Mouse (Mus musculus): Measurements from ENCODE around the gene Clcnka. TPM values are rescaled to one million over a fixed set of nuclear protein-coding genes. Genes with fewer than 3 reads are reported as not detected.

Clcnka gene
- total RNA-seq, 2 experiments from 2014 or later: not detected

DNA sequence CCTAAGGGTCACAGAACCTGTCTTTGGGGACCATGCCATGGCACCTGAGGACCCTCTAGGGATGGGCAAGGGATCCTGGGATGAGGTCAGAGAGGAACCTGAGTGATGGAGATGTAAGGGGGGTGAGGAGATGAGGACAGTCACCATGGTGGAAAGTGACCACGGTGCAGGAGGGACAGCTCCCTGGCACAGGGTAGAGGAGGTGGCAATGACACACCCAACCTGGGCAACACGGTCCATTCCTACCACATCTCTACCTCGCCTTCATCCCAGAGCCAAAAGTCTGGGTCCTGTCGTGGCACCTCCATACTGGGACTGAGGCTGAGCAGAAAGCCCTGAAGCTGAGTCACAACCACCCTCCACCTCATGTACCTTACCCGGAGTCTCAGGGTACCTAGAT is 24.3 kb upstream of the Clcnka start:
- peak in 1 of 2 experiments; percentile 34 for DNase-seq

DNA sequence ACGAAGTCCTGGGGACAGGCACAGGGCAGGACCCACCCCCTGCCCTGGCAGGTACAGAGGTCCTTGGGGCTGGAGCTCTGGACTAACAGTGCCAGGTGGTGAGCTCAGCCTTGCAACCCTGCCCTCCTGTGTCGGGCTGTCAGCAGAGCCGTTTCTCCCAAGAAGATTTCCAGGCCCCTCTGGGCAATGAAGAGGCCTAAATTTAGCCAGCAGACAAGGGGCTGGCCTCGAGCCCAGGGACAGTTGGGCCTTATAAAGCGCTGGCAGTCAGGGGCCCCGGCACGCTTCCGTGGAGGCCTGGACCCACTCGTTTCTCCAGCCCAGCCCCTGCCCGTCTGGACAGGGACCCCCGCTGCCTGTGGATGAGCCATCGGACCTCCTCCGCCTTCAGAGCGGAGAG is 22.9 kb upstream of the Clcnka start:
- peak; percentile 92 to 93 for DNase-seq
- intact Hi-C loops (cut with DNase I): no loop called here

More for the DNA sequence above, 24.3 kb upstream of the Clcnka start:
- intact Hi-C loops (cut with DNase I): no loop called here

GRCm38 (mm10) chr4:141420886-141421285 is 22.4 kb upstream of the Clcnka start:
- intact Hi-C loops (cut with DNase I): no loop called here
- DNase-seq: peak; percentile 66

- intact Hi-C loops (cut with DNase I): no loop called here
- peak in 1 of 2 experiments; percentile 23 for DNase-seq
Measured at GRCm38 (mm10) chr4:141420192-141420829, 21.8 kb upstream of the Clcnka start, which contains the start of gene Hspb7. TSS of gene Hspb7 (plus strand) at chr4:141420779.

- peak; percentile 69 to 76 for DNase-seq
- intact Hi-C loops (cut with DNase I): no loop called here
Measured at GRCm38 (mm10) chr4:141419398-141420191, 21.1 kb upstream of the Clcnka start.

- intact Hi-C loops (cut with DNase I): no loop called here
- no peak for DNase-seq
Measured at GRCm38 (mm10) chr4:141415924-141416323, 17.4 kb upstream of the Clcnka start, which contains the start of gene Clcnkb. TSS of gene Clcnkb (minus strand) at chr4:141416014.

GRCm38 (mm10) chr4:141411430-141411992 is 13.0 kb upstream of the Clcnka start:
- no peak for DNase-seq
- intact Hi-C loops (cut with DNase I): no loop called here

DNA sequence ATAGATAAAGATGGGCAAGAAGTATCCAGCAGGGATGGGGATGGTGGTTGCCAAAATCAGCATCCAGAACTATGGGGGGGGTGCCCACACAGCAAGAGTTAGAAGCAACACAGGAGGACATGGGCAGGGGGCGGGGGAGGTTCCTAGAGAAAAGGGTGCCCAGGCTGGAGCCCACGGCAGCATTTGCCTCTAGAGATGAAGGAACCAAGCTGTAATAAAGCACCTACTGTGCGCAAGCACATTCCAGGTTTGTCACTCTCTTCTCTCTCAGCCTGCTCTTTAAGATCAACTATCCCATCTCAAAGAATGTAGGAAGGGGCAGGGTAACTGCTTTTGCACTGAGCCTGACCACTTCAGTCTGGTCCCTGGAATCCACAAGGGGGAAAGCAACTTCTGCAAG is 10.1 kb upstream of the Clcnka start:
- no peak for DNase-seq
- intact Hi-C loops (cut with DNase I): no loop called here

DNA sequence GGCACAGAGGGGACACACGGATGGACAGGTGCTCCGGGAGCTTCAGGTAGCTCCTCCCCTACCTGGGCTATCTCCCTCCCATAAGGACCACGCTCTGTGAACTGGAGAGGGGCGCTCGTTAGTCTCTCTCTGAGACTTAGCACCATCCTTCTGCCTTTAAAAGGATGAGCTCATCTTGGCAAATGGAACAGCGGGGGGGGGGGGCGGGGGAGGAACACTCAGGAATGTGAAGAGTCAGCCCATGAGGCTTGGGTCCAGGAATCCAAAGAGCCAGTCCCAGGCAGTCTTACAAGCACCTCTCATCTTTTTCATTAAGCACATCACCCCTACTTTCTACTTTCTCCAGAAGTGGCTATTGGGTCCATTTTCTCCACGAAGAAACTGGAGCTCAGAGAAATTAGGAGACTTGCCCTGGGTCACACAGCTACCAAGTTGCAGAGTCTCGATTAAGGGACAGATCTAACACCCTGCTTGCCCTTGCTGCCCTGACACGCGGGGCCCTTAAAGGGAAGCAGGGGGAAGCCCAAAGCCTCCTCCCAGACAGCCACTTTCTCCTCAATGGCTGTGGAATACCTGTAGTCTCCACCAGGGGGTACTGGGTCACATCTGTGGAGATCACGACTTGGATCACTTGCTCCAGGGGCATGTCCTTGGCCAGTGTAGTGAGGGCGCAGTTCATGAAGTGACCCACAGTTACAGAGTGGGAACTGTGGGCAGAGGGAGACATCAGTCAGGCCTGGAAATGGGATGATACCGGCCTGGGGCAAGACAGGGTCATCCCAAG is 8.2 kb upstream of the Clcnka start:
- intact Hi-C loops (cut with DNase I): loop anchor here (1.0 kb wide), 1 partner anchor 169 kb away; no protein-coding TSS in a partner anchor
- peak; percentile 81 to 84 for DNase-seq

DNA sequence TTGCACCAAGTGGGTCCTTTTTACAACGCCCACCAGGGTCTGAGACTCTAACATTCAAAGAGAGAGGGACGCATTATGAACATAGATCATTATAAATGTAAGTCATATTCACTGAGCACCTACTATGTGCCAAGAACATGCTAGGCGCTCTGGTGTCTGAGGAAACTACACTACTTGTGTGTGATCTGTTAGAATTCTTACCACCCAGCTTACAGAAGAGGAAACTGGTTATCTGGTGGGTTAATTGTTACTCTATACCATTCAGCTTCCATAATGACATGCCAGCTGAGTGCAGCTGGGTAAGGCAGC is 6.7 kb upstream of the Clcnka start:
- intact Hi-C loops (cut with DNase I): no loop called here
- no peak for DNase-seq

- DNase-seq: peak; percentile 92 to 95
- intact Hi-C loops (cut with DNase I): loop anchor here (1.0 to 5.0 kb wide), 2 partner anchors 26 to 98 kb away; no protein-coding TSS in a partner anchor
Measured at GRCm38 (mm10) chr4:141404518-141405313, 6.2 kb upstream of the Clcnka start.

- intact Hi-C loops (cut with DNase I): loop anchor here (5.0 kb wide), 1 partner anchor 102 kb away; no protein-coding TSS in a partner anchor
- DNase-seq: no peak
Measured at GRCm38 (mm10) chr4:141400171-141400570, 1.6 kb upstream of the Clcnka start.

GRCm38 (mm10) chr4:141397861-141398260 is 663 bp downstream of the Clcnka start:
- intact Hi-C loops (cut with DNase I): no loop called here
- DNase-seq: no peak

DNA sequence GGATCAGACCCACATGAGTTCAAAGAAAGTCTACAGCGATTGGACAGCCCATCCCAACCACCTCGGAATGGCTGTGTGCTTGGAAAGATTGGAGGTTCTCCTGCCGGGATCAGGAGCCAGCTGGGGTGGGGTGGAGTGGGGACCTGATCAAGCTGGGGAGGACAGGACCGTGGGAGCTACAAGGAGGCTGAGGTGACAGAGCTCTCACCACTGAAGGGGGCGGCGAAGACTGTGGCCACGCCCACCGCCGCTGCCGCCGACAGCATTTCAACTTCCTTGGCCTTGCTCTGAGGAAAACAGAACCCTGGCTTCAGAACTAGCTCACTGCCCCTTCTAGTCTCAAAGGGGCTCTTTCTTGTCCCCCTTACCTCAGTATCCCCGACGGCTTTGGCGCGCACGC is 3.8 kb downstream of the Clcnka start:
- intact Hi-C loops (cut with DNase I): no loop called here
- DNase-seq: no peak

GRCm38 (mm10) chr4:141391293-141391692 is 7.2 kb downstream of the Clcnka start:
- DNase-seq: no peak
- intact Hi-C loops (cut with DNase I): no loop called here

- intact Hi-C loops (cut with DNase I): loop anchor here (5.0 to 10.0 kb wide), 2 partner anchors 188 to 455 kb away; partner anchors contain the start of gene Ctrc
- DNase-seq: no peak
Measured at GRCm38 (mm10) chr4:141389366-141390150, 9.0 kb downstream of the Clcnka start.

GRCm38 (mm10) chr4:141387933-141388332 is 10.6 kb downstream of the Clcnka start:
- DNase-seq: no peak
- intact Hi-C loops (cut with DNase I): loop anchor here (5.0 to 10.0 kb wide), 2 partner anchors 189 to 457 kb away; partner anchors contain the start of gene Ctrc

GRCm38 (mm10) chr4:141387093-141387784 is 11.3 kb downstream of the Clcnka start:
- DNase-seq: peak; percentile 80 to 89
- intact Hi-C loops (cut with DNase I): loop anchor here (5.0 to 10.0 kb wide), 2 partner anchors 190 to 458 kb away; partner anchors contain the start of gene Ctrc
